Mouse (Mus musculus): Measurements from ENCODE around the gene Blzf1. TPM values are rescaled to one million over a fixed set of nuclear protein-coding genes. Genes with fewer than 3 reads are reported as not detected.

The Blzf1 gene
- polyA plus RNA-seq, 1 experiment from 2014 or later, result 34.3 TPM

DNA sequence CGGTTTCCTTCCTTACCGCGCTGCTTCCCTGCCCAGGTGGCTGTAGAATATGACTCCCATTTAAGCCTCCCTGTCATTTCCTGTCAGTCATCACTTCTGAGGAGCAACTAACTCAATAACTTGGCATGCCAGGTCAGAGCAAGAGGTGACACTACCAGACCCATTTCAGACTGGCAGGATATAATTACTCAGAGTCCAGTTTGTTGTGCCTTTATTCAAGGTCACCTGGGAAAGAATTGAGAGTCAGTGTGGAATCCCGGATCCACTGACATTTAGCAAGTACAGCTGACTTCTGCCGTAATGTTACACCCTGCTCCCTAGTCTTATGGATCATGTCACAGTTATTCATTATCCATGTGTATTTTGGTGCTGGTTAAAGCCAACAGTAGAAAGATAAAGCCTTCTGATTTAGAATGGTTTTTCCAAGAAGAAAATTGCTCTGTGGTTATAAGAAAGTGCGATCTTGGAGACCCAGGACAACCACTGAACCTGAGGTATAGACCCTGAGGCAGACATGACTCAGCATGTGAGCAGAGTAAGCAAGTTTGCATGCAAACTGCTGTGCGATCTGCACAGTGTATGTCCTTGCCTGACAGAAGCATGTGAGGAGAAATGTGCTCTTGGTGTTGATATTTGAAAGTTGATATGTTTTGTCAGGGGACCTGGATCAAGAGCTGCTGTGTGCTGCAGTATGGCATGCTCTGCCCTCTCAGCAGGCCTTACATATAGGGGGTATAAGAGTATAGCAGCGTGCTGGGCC lies 56.7 kb downstream of the Blzf1 start:
- Histone ChIP-seq H3K27ac (ENCODE audit: low read length) (no peak overlapping the region), H3K36me3 (ENCODE audit: control insufficient read depth, insufficient read depth, low read length) (no peaks in the 10 kb centered on the region), H3K27me3 (ENCODE audit: control insufficient read depth, insufficient read depth, low read length) (no peaks in the 10 kb centered on the region), H3K4me1 (ENCODE audit: control insufficient read depth, insufficient read depth, low read length) (peaks cover 16% of the 10 kb centered on the region), H3K9me3 (replicated peaks; ENCODE audit: control insufficient read depth, low read length) (no peaks in the 10 kb centered on the region), H3K4me2 (ENCODE audit: low read depth, low read length) (peak overlapping the region; percentile 75), H3K9ac (ENCODE audit: low read length) (peak overlapping the region; percentile 80), H3K4me3 (replicated peaks; ENCODE audit: low read length) (peak overlapping the region; percentile 61)
- 46% methylated on average over 8 of the region's 8 CpGs for WGBS
- ATAC-seq (ENCODE audit: insufficient read depth, low FRiP score), result no peak

DNA sequence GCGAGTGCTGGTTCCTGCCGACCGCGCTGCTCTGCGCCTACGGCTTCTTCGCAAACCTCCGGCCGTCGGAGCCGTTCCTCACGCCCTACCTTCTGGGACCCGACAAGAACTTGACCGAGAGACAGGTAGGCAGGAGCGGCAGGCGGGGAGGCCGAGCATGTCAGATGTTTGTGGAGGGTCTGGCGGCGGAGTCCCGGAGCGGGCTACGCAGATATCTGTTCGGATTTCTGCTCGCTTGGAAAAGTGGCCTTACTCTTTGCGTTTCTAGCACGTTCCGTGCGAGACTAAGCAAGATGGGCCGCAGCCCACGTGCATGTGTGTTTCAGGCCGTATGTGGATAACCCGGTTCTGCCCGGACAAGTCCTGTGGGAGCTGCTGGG lies 58.0 kb downstream of the Blzf1 start:
- H3K9me3 ChIP-seq (replicated peaks; ENCODE audit: control insufficient read depth, low read length), result no peaks in the 10 kb centered on the region
- H3K9ac ChIP-seq (ENCODE audit: low read length), result peak overlapping the region; percentile 80
- H3K4me3 ChIP-seq (replicated peaks; ENCODE audit: low read length), result peak overlapping the region; percentile 61
- ATAC-seq (ENCODE audit: insufficient read depth, low FRiP score), result peak; percentile 0; the same call in 1 of the 2 replicates
- H3K4me1 ChIP-seq (ENCODE audit: control insufficient read depth, insufficient read depth, low read length), result peaks cover 16% of the 10 kb centered on the region
- H3K27me3 ChIP-seq (ENCODE audit: control insufficient read depth, insufficient read depth, low read length), result no peaks in the 10 kb centered on the region
- H3K27ac ChIP-seq (ENCODE audit: low read length), result peak overlapping the region; percentile 54
- under 1% methylated on average over 33 of the region's 33 CpGs for WGBS
- H3K36me3 ChIP-seq (ENCODE audit: control insufficient read depth, insufficient read depth, low read length), result no peaks in the 10 kb centered on the region
- peak overlapping the region; percentile 75 for H3K4me2 ChIP-seq (ENCODE audit: low read depth, low read length)

DNA sequence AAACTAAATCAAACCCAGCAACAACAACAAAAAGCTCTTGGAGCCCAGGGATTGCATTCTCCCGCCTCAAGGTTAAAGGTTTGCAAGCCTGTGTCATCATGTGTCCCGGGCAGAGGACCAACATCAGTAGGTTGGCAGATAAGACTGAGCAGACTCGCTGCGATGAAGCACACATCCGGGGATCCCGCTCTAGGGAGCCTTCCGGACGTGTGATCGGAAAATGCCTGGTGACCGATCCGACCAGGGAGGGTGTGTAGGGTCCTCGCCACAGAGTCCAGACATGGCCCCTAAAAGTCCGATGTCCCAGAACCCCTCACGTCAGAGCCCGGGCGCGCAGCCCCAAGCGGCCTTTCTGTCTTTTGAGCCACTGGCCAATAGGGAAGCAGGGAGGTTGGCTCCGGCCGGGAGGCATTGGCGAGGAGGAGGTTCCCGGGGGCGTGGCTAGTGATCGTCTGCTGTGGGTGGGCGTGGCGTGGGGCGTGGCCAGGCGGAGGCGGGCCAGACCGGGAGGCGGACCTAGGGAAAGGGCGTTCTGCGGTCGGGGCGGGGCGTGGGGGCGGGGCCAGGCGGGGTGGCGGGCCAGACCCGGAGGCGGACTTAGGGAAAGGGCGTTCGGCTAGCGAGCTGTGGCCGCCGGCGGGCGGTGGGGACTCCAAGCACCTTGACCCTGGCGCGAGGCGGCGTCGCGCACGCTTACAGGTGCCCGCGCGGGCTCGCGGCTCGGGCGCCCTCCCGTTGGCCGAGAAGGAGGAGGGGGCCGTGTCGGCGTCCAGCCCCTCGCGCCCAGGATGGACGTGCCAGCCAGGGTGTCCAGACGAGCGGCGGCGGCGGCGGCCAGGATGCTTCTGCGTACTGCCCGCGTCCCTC lies 58.6 kb downstream of the Blzf1 start, which contains the start of gene Slc19a2:
Slc19a2 (plus strand) TSS at position 582 of the 867 bp plus-strand sequence.
- Histone ChIP-seq H3K36me3 (ENCODE audit: control insufficient read depth, insufficient read depth, low read length) (no peaks in the 10 kb centered on the region), H3K9ac (ENCODE audit: low read length) (peak within 1 kb of the TSS; percentile 80), H3K27me3 (ENCODE audit: control insufficient read depth, insufficient read depth, low read length) (no peaks in the 10 kb centered on the region), H3K4me2 (ENCODE audit: low read depth, low read length) (peak within 1 kb of the TSS; percentile 75), H3K4me1 (ENCODE audit: control insufficient read depth, insufficient read depth, low read length) (peaks cover 16% of the 10 kb centered on the region), H3K4me3 (replicated peaks; ENCODE audit: low read length) (peak within 1 kb of the TSS; percentile 61), H3K27ac (ENCODE audit: low read length) (peak within 1 kb of the TSS; percentile 82), H3K9me3 (replicated peaks; ENCODE audit: control insufficient read depth, low read length) (no peaks in the 10 kb centered on the region)
- peak; percentile 94 for ATAC-seq (ENCODE audit: insufficient read depth, low FRiP score)
- WGBS, result under 1% methylated on average over 72 of the region's 79 CpGs

DNA sequence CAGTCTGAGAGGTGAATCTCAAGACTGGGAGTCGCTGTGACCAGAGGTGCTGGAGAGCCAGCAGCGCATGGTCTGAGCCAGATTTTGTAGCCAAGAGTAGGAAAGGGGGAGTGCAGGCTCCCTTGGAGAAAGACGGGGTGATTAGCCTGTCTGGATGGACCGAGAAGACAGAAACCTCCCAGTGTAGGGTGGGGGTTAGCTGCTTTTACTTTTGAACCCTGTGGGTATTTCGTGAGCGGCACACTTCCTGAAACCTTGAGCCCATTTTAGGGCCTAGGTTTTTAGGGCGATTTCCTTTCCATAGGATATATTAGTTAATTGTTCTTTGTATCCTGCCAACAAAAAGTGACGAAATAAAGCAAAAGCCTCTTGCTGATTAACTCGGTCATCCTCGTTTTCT lies 59.3 kb downstream of the Blzf1 start:
- 19% methylated on average over 10 of the region's 10 CpGs for WGBS
- no peaks in the 10 kb centered on the region for H3K27me3 ChIP-seq (ENCODE audit: control insufficient read depth, insufficient read depth, low read length)
- H3K9ac ChIP-seq (ENCODE audit: low read length), result peak overlapping the region; percentile 78
- H3K36me3 ChIP-seq (ENCODE audit: control insufficient read depth, insufficient read depth, low read length), result no peaks in the 10 kb centered on the region
- no peak for ATAC-seq (ENCODE audit: insufficient read depth, low FRiP score)
- H3K4me1 ChIP-seq (ENCODE audit: control insufficient read depth, insufficient read depth, low read length), result peaks cover 16% of the 10 kb centered on the region
- no peaks in the 10 kb centered on the region for H3K9me3 ChIP-seq (replicated peaks; ENCODE audit: control insufficient read depth, low read length)
- peak overlapping the region; percentile 62 for H3K4me2 ChIP-seq (ENCODE audit: low read depth, low read length)
- H3K27ac ChIP-seq (ENCODE audit: low read length), result peak overlapping the region; percentile 25
- peak overlapping the region; percentile 61 for H3K4me3 ChIP-seq (replicated peaks; ENCODE audit: low read length)

DNA sequence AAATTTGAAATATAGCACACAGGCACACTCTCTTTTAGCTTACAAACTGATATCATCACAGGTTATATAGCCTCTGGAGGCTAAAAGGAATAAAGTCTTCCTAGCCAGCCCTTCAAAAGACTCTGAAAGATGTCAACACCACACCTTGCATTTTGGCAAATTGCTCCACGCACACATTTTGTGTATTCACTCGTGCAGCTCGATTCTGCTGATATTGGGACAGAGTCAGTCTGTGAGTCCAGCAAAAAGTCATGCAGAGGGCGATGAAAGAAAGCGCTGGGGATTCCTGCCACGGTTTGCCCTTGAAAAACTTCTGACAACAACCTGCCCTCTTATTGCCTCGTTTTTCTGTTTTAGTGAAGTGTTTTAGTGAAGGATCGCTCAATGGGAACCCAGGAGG lies 59.8 kb downstream of the Blzf1 start:
- Histone ChIP-seq H3K9ac (ENCODE audit: low read length) (peak overlapping the region; percentile 78), H3K36me3 (ENCODE audit: control insufficient read depth, insufficient read depth, low read length) (no peaks in the 10 kb centered on the region), H3K9me3 (replicated peaks; ENCODE audit: control insufficient read depth, low read length) (no peaks in the 10 kb centered on the region), H3K4me1 (ENCODE audit: control insufficient read depth, insufficient read depth, low read length) (peaks cover 16% of the 10 kb centered on the region), H3K4me3 (replicated peaks; ENCODE audit: low read length) (no peak overlapping the region), H3K27ac (ENCODE audit: low read length) (no peak overlapping the region), H3K4me2 (ENCODE audit: low read depth, low read length) (peak overlapping the region; percentile 62), H3K27me3 (ENCODE audit: control insufficient read depth, insufficient read depth, low read length) (no peaks in the 10 kb centered on the region)
- 46% methylated on average over 8 of the region's 8 CpGs for whole genome bisulfite sequencing
- no peak for ATAC-seq (ENCODE audit: insufficient read depth, low FRiP score)

DNA sequence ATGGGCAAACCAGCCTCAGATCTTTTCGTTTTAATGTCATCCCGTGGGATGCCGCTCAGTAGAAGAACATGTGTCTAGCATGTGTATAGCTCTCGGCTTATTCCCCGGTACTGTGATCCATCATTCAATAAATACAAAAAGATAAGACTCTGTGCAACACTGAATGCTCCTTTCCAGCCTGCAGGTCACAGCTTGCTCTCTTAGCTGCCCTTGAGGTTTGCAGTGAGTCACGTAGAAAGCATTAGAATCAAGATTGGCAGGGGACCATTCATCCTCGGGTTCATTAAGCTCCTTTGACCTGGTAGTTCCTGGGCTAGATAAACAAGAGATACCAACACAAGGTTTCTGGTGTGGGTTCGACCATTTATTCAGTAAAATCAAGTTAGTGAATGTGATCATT lies 64.5 kb downstream of the Blzf1 start:
- Histone ChIP-seq H3K27ac (ENCODE audit: low read length) (peak overlapping the region; percentile 47; the same call in 1 of the 2 replicates), H3K4me3 (replicated peaks; ENCODE audit: low read length) (no peak overlapping the region), H3K9me3 (replicated peaks; ENCODE audit: control insufficient read depth, low read length) (no peaks in the 10 kb centered on the region), H3K4me2 (ENCODE audit: low read depth, low read length) (no peak overlapping the region), H3K36me3 (ENCODE audit: control insufficient read depth, insufficient read depth, low read length) (no peaks in the 10 kb centered on the region), H3K27me3 (ENCODE audit: control insufficient read depth, insufficient read depth, low read length) (no peaks in the 10 kb centered on the region), H3K4me1 (ENCODE audit: control insufficient read depth, insufficient read depth, low read length) (0 out of 2 replicates have a peak, but pooled peaks cover 1% of the 10 kb centered on the region), H3K9ac (ENCODE audit: low read length) (no peak overlapping the region)
- ATAC-seq (ENCODE audit: insufficient read depth, low FRiP score), result peak; percentile 80
- WGBS, result 51% methylated on average over 8 of the region's 8 CpGs

DNA sequence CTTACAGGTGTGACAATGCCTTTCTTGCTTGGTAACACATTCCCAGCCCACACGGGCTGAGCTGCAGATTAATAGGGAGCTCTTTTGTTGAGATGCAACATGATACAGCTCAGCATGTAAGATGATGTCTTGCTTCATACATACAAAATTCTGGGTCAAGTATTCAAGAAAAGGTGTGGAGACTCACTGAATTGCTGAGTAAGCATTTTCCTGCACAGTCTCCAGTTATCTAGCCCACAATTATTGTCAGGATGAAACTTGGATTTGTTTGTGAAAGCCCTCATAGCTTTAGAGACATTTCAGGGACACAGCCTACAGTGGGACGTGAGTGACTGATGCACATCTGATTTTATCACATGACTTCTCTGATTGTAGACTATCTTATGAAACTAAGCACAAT lies 65.8 kb downstream of the Blzf1 start:
- Histone ChIP-seq H3K4me1 (ENCODE audit: control insufficient read depth, insufficient read depth, low read length) (no peaks in the 10 kb centered on the region), H3K27ac (ENCODE audit: low read length) (no peak overlapping the region), H3K9ac (ENCODE audit: low read length) (no peak overlapping the region), H3K4me3 (replicated peaks; ENCODE audit: low read length) (no peak overlapping the region), H3K27me3 (ENCODE audit: control insufficient read depth, insufficient read depth, low read length) (no peaks in the 10 kb centered on the region), H3K4me2 (ENCODE audit: low read depth, low read length) (no peak overlapping the region), H3K36me3 (ENCODE audit: control insufficient read depth, insufficient read depth, low read length) (no peaks in the 10 kb centered on the region), H3K9me3 (replicated peaks; ENCODE audit: control insufficient read depth, low read length) (no peaks in the 10 kb centered on the region)
- WGBS, result 71% methylated on average over 2 of the region's 2 CpGs
- ATAC-seq (ENCODE audit: insufficient read depth, low FRiP score), result no peak

Data from stomach, embryonic 16.5 days (tissue).